Mouse (Mus musculus): Measurements from ENCODE around the gene Gif.

Gif gene

GRCm38 (mm10) chr19:11747298-11747697 lies at the start of gene Gif:
Gene Gif (plus strand): TSS chr19:11747554.
- DNase-seq (ENCODE audit: low spot score), result no peak

DNA sequence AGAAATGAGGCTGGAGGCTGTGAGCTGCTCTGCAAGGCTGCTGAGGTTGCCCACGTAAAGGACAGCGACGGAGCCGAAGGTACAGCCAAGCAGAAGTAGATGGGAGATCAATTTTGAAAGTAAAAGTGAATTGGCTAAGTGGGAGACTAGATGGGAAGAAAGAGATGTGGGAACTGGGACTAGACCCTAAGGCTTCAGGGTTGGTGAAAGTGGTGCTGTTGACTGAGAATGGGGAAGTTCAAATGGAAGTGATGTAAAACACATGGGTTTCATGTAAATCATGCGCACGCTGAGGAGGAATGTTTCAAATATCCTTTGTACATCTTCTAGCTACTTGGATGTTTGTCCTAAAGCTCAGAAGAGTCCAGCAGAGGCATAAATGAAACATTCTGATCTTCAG lies 49.0 kb upstream of the Gif start:
- no peak for DNase-seq (ENCODE audit: low spot score)

DNA sequence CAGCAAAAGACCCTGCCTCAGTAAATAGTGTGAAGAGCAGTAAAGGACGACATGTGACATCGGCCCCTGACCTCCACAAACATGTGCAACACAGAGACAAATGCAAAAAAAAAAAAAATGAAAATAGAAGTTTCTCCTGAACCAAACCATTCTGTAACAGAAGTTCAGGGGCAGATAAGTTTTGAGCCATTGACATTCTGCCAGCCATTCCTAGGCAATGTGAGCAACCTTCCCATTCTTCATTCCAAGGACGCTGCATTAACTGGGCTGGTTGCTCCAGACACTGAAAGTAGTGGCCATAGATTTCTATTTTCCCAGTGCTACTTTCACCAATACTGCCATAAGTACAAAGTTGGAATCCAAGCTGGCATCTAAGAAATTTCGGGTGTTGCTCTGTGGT lies 34.9 kb upstream of the Gif start:
- no peak for DNase-seq (ENCODE audit: low spot score)

DNA sequence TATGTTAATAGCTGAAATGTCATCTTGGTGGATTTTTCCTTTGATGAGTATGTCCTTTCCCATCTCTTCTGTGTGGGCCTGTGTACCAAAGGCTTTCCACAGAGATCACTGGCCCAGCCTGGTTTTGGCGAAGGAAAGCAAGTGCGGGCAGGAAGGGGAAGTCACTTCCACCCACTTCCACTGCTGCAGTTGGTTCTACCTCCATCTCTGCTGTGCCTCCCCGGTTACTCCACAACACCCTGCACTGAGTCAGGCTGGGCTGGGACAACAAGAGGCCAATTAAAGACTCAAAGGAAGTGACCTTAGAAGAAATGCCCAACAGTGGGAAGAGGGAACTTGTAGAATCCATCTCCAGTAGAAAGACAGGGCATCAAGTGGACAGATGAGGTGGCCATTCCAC lies 27.3 kb upstream of the Gif start:
- DNase-seq (ENCODE audit: low spot score), result no peak

DNA sequence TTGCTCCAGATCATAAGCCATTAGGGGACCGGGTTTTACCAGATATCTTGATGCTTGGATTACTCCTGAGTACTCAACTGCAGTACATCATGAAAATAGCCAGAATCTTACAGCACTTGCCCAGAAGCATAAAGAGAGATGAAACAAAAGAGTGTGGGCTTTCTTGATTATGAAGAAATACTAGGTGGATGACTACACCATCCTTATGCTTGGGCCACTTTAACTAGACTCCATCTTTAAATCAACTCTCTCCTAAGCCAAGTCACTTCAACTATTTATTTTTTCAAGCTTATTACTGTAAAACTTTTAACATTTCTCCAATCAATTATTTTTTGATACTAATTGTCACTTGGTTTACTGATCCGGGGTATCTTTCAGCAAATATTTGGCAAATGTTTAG lies 23.5 kb upstream of the Gif start:
- DNase-seq (ENCODE audit: low spot score), result no peak

DNA sequence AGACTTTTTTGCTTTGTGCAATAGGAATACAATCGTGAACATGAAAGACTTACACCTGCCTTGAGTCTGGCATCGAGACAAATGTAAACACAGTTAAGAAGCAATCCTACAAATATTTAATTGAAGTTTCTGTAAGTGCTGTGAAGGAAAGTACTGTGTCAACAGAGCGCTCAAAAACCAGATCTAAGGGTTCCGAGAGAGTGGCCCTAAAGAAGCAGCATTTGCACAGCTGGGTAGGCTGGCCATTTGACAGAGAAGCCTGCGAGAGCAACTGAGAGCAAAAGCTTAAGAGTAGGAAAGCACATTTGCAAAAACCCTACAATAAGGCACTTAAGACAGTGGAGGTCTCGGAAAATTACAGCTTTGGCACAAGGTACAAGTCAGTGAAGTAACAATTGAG lies 23.1 kb upstream of the Gif start:
- DNase-seq (ENCODE audit: low spot score), result no peak

DNA sequence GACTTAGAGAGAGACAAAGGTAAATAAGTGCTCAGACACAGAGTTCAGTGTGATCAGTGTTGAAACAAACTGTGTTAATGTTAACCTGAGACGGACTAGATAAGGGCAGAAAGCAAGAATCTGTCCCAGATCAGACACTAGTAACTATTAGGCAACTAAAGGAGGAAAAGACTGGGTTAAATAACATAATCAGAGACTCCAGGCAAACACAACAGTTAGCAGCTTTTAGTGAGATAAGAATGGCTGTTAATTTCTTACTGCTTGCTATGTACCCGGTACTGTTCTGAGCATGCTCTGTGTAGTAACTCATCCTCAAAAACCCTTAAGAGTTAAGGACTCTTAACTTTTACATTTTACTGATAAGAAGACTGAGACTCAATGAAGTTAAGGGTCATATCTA lies 21.4 kb upstream of the Gif start:
- DNase-seq (ENCODE audit: low spot score), result no peak

GRCm38 (mm10) chr19:11727304-11727703 lies 20.1 kb upstream of the Gif start:
- DNase-seq (ENCODE audit: low spot score), result no peak

- DNase-seq (ENCODE audit: low spot score), result no peak
Observed at GRCm38 (mm10) chr19:11730278-11730677, 17.1 kb upstream of the Gif start.

DNA sequence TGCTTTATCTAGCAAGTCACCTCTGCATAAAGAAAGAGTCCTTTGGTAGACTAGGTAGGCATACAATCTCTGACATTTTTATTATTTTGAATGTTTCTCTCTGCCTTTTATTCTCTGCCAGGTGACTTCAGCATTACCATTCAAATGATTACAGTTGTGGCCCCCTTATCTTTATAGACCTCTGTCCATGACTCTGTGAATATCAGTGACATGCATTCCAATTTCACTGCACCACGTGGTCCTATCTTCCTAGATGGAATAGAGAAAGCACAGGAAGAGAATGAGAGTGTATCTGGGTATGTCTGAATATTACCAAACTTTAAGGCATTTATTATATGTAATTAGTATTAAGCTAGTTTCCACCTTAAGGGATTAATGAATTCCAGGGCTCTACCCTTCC lies 10.9 kb upstream of the Gif start:
- DNase-seq (ENCODE audit: low spot score), result no peak

DNA sequence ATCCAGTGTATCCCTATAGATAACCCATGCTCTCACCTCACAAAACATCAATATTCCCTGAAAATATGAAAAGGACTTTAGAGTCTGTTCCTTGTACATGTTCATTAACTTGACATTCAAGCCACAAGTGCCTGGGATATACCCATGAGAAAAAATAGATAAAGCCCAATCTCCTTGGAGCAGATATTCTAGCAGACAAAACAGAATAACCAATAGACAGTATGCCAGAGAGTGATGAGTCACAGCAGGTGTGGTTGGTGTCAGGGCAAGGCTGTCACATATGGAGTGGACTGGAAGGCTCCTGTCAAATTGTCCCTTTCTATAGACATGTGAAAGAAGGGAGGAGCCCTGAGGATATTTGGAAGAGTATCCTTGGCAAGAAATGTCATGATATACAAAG lies 1.7 kb upstream of the Gif start:
- no peak for DNase-seq (ENCODE audit: low spot score)

- DNase-seq (ENCODE audit: low spot score), result no peak
Observed at GRCm38 (mm10) chr19:11765059-11765458, 17.7 kb downstream of the Gif start.

DNA sequence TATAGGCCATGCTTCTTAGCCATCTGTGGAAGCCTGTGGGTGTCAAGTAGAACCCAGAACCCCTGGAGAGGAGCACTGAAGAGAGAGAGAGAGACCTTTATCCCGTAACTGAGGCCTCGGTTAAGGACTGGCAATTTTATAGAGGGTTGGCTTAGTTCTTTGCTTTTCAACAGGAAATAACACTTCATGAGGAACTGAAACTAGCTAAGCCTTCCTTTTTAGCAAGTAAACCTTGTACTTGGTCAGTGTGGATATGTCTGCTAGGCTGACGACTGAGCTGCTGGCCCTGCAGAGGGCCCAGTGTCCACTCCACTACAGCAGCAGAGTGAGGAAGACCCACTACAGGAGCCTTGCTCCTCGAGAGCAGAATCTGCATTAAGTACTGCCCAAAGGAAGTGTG lies 19.1 kb downstream of the Gif start:
- DNase-seq (ENCODE audit: low spot score), result no peak

DNA sequence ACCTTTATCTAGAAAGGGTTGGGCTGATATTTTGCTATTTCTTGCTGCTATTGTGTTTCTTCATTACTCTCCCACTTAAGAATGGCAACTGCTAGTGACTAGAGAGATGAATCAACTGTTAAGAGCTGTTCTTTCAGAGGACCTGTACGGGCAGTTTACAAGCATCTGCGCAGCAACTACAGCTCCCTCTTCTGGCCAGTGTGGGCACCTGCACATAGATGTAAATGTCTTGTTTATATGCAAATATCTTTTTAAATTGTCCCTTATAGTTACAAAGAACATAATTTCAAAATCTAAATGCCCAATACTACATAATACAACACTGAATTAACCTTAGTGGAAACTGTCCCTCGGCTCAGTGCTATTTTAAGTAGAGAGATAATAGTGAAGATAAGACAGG lies 20.8 kb downstream of the Gif start:
- peak; percentile 80 for DNase-seq (ENCODE audit: low spot score)

DNA sequence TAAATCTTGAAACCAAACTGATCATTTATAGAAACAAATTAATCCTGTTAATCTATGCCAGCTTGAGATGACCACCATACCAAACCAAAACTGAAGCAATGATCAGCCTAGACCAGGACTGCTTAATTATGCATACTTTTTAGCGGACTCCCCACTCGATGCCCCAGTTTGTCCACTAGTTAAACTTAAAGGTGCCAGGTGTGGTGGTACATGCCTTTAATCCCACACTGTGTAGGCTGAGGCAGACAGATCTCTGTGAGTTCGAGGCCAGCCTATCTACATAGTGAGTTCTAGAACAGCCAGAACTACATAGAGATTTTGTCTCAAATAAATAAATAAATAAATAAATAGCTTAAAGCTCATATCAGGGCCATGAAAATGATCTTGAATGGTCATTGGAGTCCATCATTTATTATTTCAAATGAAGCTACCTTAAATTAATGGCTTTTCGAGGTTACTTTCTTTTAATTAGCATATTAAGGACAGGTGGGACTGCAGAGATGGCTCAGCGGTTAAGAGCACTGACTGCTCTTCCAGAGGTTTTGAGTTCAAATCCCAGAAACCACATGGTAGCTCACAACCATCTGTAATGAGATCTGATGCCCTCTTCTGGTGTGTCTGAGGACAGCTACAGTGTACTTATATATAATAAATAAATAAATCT lies 22.0 kb downstream of the Gif start:
- no peak for DNase-seq (ENCODE audit: low spot score)

DNA sequence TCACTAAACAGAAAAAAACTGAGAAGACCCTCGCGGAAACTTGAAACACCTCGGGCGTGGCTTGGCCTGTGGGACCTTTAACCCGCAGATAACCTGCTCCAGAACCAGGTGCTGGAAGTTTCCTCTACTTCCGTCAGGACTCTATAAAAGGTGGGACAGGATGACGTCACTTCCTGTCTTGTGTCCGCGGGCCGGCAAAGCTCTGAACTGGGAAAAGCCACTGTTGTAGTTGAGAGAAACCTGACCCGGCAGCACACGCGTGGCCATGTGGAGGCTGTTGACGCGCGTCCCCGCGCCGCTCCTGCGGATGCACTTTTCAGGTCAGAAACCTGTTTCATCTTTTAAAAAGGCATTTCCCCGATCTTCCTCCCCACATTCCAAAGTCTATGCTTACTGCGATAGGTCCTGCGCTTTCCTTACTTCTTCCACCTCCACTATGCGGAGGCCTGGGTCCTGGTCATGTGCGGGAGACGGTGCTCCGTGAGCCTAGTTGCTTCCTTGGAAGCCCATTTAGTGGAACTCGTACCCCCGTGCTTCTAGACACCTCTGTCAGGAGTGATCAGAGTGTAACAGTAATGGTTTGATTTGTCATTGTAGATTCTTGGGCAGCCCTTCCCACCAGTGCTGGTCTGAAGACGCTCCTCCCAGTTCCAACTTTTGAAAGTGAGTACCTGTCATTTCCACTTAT lies 23.0 kb downstream of the Gif start, which contains the start of gene Mrpl16:
Gene Mrpl16 (plus strand): TSS at position 187 of the 688 bp plus-strand sequence.
- peak; percentile 95 for DNase-seq (ENCODE audit: low spot score)

DNA sequence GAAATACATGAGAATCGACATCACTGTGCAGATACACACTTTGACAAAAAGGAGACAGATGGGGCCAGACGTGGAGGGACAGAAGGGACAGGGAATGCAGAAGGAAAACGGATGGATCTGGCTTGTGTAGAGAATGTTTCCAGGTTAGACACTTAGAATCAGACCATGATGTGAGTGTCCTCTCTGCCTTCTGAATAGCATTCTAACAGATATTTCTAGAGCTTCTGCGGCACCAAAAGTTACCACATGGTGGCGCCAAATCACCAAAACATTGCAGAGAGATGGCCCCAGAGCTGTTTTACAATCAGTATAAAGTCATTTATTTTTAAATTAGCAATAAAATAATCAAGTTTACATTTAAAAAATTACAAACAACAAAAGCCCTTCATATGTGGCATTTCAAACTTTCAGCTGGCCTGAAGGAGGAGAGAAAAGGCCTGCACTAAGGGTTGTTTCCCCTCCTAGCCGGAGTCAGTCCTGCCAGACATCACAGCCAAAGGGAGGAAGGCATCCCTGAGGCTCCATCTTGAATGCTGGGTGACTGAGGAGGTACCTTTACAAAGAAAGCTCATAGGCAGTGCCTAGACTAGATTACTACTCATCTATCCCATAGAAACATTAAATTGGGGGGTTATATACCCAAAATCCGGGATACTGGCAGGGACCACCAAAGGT lies 30.0 kb downstream of the Gif start:
- DNase-seq (ENCODE audit: low spot score), result peak; percentile 69

DNA sequence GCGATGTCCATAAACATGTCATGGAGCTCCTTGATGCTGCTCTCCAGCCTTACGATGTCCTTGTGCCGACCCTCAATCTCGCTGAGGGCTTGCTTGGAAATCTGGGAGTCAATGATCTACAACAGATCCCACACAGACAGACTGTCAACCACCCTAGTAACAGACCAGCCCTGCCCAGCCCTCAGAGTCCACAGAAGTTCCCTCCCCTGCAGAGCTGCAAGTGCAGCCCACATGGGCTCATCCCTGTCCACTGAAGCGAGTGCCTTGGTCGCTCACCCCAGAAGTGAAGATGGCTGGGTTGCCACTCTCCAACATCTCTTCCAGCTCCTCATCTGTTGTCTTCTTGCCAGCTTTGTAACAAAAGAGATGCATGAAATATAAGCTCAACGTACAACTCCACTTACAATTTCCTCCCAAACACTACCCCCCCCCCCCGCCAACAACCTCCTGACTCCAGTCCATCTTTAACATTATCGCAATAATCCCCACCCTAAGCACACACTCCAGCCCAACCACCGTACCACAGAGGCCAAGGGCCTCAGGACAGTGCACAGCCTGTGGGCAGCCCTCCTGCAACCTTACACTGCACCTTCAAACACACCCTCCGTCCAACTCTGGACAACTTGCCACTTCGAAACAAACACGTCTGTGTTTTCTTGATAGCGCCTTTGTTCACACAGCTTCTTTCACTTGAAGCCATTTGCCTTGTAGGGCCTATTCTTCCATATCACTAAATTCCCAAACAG lies 38.2 kb downstream of the Gif start:
- DNase-seq (ENCODE audit: low spot score), result no peak

DNA sequence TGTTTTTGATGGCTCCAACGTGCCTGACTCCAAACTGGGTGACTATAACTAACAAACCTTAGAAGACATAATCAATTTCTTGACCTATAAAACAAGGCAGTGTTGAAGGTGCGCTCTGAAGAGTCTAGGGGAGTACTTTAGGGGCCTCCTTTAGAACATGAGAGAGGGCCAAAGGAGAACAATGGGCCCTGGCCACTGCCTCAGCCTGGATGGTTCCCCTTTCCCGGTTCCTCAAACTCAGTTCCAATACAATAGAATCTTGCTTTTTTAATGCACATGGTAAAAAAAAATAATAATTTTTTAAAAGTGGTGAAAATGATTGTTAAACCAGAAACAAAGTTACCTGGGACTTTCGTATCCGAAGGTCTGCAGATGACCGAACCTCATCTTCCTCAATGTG lies 40.5 kb downstream of the Gif start:
- DNase-seq (ENCODE audit: low spot score), result no peak

GRCm38 (mm10) chr19:11788876-11789275 lies 41.5 kb downstream of the Gif start:
- no peak for DNase-seq (ENCODE audit: low spot score)

- DNase-seq (ENCODE audit: low spot score), result no peak
Observed at GRCm38 (mm10) chr19:11791825-11792224, 44.5 kb downstream of the Gif start.

DNA sequence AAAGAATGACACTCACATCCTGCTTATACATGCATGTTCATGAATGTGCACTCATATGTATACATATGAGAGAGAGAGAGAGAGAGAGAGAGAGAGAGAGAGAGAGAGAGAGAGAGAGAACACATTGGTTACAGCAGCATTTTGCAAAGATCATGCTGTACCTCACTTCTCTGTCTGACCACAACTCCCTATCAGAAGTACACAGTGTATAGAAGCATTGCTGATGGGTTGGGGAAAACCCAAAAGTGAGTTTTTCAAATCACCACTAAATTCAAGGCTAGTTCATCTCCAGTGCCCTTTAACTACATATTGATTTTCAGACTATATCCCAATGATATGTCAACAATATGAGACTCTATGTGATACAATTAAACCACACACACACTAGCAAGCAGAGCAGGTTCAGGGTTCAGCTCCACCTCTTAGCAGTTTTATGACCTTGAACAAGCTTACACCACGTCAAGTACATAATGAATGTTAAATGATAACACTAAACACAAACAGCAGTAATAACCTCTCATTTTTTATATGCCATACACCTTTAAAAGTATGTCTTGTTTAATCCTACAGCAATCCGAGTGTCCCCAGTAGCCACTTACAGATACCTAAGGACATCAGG lies 46.5 kb downstream of the Gif start:
- no peak for DNase-seq (ENCODE audit: low spot score)
